Mouse (Mus musculus): ENCODE measurements around the gene Ngrn.

DNA sequence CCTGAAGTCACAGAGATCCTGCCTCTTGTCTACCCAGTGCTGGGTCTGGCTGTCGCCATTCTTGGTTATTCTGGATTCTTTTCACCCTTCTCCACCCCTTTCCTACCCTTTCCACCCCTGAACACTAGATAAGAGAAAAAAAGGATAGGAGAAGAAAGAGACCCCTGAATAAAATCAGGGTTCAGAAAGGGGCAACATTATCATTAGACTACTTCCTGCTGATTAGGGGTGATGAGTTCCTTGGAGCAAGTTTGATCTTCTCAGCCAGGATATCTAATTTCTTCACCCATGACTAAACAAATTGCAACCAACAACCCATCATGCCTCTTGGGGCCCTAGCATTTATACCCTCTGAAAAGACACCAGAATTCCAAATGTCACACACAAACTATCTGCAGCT, 6.7 kb downstream of the Ngrn start:
- TF ChIP-seq CTCF (IDR thresholded peaks at IDR 0.05; ENCODE audit: low read depth, low read length) (no peak), POLR2A (IDR thresholded peaks at IDR 0.05; ENCODE audit: borderline replicate concordance, low read depth, low read length) (no peak)
